ENCODE assay signal across 23 mouse cellular contexts in the genomic region with DNA sequence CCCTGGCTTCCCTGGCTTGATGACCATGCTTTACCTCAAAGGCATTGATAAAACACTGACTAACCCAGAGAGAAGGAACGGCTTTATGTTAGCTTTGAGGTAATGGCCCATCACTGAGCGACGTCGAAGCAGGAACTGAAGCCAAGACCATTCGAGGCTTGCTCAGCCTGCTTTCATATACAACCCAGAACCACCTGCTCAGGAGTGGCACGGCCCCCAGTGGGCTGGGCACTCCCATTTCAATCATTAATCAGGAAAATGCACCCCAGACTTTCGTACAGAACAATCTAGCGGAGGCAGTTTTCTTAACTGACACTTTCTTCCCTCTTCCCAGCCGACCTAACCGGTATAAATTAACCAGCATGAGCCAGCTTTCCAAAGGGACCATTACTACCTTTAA. TPM values are rescaled to one million over a fixed set of nuclear protein-coding genes. Genes with fewer than 3 reads are reported as not detected.
A peak's percentile ranks its signal among the peaks of the same experiment; 100 is the strongest.
DNase-seq lines count a peak whose midpoint lies in the region; ATAC-seq and TF ChIP-seq lines count a peak whose summit lies in the region.
"Had no signal": no experiment of that assay in that cellular context is flagged by ENCODE, and none has a peak within 500 bp of the region (broad histone marks: within the 10 kb centered on the region; RNA-seq: fewer than 3 reads in every experiment).

No protein-coding gene starts in this region.

- no peak overlapping the region for H3K4me3 ChIP-seq in gastrocnemius, adult 2 months
- no peak overlapping the region for H3K4me3 ChIP-seq in kidney, embryonic 14.5 days (ENCODE audit: low read length)
- H3K4me3 ChIP-seq in neural tube, embryonic 15.5 days (replicated peaks): no peak overlapping the region
- H3K4me3 ChIP-seq: heart, embryonic 15.5 days; hindbrain, embryonic 13.5 days; layer of hippocampus, adult 2 months; limb, embryonic 12.5 days; midbrain, embryonic 12.5 days had no signal

- WGBS in kidney, embryonic 14.5 days: 39% methylated on average over 10 of the region's 10 CpGs
- WGBS in neural tube, embryonic 15.5 days: 57% methylated on average over 10 of the region's 10 CpGs

- H3K36me3 ChIP-seq in kidney, embryonic 14.5 days (ENCODE audit: control insufficient read depth, insufficient read depth, low read length): no peaks in the 10 kb centered on the region
- H3K36me3 ChIP-seq in neural tube, embryonic 15.5 days: no peaks in the 10 kb centered on the region
- H3K36me3 ChIP-seq: heart, embryonic 15.5 days; hindbrain, embryonic 13.5 days; limb, embryonic 12.5 days; midbrain, embryonic 12.5 days had no signal

- intact Hi-C loops in gastrocnemius, adult 2 months (cut with DNase I): no loop called here

- peak overlapping the region; percentile 49; the same call in 1 of the 2 replicates for H3K27ac ChIP-seq in gastrocnemius, adult 2 months
- no peak overlapping the region for H3K27ac ChIP-seq in kidney, embryonic 14.5 days (ENCODE audit: low read depth, low read length)
- H3K27ac ChIP-seq in neural tube, embryonic 15.5 days (replicated peaks): no peak overlapping the region
- H3K27ac ChIP-seq: heart, embryonic 15.5 days; hindbrain, embryonic 13.5 days; layer of hippocampus, adult 2 months; limb, embryonic 12.5 days; midbrain, embryonic 12.5 days had no signal

- 0 out of 2 replicates have a peak, but pooled peaks have one; percentile 17 for ATAC-seq in kidney, embryonic 14.5 days (ENCODE audit: low FRiP score, low TSS enrichment)
- ATAC-seq in neural tube, embryonic 15.5 days (ENCODE audit: low FRiP score): no peak
- ATAC-seq: forebrain, postnatal 0 days; liver, postnatal 0 days had no signal

- peaks cover 23% of the 10 kb centered on the region for H3K4me1 ChIP-seq in kidney, embryonic 14.5 days (ENCODE audit: control insufficient read depth, insufficient read depth, low read length)
- peaks cover 14% of the 10 kb centered on the region; the same call in 1 of the 2 replicates for H3K4me1 ChIP-seq in neural tube, embryonic 15.5 days

- no peak overlapping the region for H3K9ac ChIP-seq in kidney, embryonic 14.5 days (ENCODE audit: low read depth, low read length)
- H3K9ac ChIP-seq in neural tube, embryonic 15.5 days (replicated peaks): no peak overlapping the region
- H3K9ac ChIP-seq: forebrain, postnatal 0 days; heart, embryonic 15.5 days; hindbrain, embryonic 13.5 days; limb, embryonic 12.5 days; liver, postnatal 0 days; midbrain, embryonic 12.5 days had no signal

- H3K9me3 ChIP-seq in kidney, embryonic 14.5 days (ENCODE audit: control insufficient read depth, low read length): no peaks in the 10 kb centered on the region
- no peaks in the 10 kb centered on the region for H3K9me3 ChIP-seq in neural tube, embryonic 15.5 days (replicated peaks)
- H3K9me3 ChIP-seq: heart, embryonic 15.5 days; hindbrain, embryonic 13.5 days; limb, embryonic 12.5 days; midbrain, embryonic 12.5 days had no signal

- H3K4me2 ChIP-seq in kidney, embryonic 14.5 days (replicated peaks; ENCODE audit: low read depth, low read length): no peak overlapping the region
- H3K4me2 ChIP-seq in neural tube, embryonic 15.5 days: no peak overlapping the region
- H3K4me2 ChIP-seq: heart, embryonic 15.5 days; hindbrain, embryonic 13.5 days; limb, embryonic 12.5 days; liver, embryonic 11.5 days; midbrain, embryonic 12.5 days had no signal

- DNase-seq in gastrocnemius, adult 2 months: no peak
- no peak for DNase-seq in gastrocnemius, postnatal 10 days
- DNase-seq in kidney, postnatal 36 days: peak; percentile 42 to 55
- no peak for DNase-seq in thymus, postnatal 10 days (ENCODE audit: low spot score in 2 of 2)
- DNase-seq in cerebellum, adult 11-12 months: no peak
- no peak for DNase-seq in spleen, adult 18-20 months
- DNase-seq: adrenal gland, postnatal 36 days; cerebellum, adult 11 months; cerebellum, postnatal 14 days; forebrain, postnatal 0 days; heart, postnatal 36 days; liver, postnatal 0 days; lung, postnatal 14 days; right cerebral cortex, postnatal 14 days; thymus, postnatal 36 days had no signal

- TF ChIP-seq CTCF in gastrocnemius, adult 2 months (IDR thresholded peaks at IDR 0.05): no peak

- no peaks in the 10 kb centered on the region for H3K27me3 ChIP-seq in kidney, embryonic 14.5 days (ENCODE audit: control insufficient read depth, insufficient read depth, low read length)
- H3K27me3 ChIP-seq in neural tube, embryonic 15.5 days (replicated peaks): no peaks in the 10 kb centered on the region
- H3K27me3 ChIP-seq: heart, embryonic 15.5 days; hindbrain, embryonic 13.5 days; limb, embryonic 12.5 days; midbrain, embryonic 12.5 days had no signal

RNA-seq across cellular contexts. Expression of gene Ttc39b, which starts 13.1 kb away (rescaled TPM):
- total RNA-seq in gastrocnemius, adult 2 months (2021): 1 to 10 TPM; 4.0 to 6.9 TPM
- 10 to 100 TPM in 1 of 2 experiments, 1 to 10 TPM in 1; 7.3 to 10.5 TPM for total RNA-seq in gastrocnemius, postnatal 10 days (2021)
- polyA plus RNA-seq in kidney, embryonic 14.5 days (2014; fragmentation: Nextera tagmentation; extraction: Ambion mirVana): 2.2 and 2.3 TPM in 2 replicates
- polyA plus RNA-seq in neural tube, embryonic 15.5 days (2015; fragmentation: Nextera tagmentation; extraction: Ambion mirVana): 7.4 and 7.7 TPM in 2 replicates

Comparison
In these comparisons a context has a peak if more than half of its experiments do, and no peak if none do; other contexts are left out.
1. DNase-seq: peak in kidney, postnatal 36 days (2 of 2); none in gastrocnemius, adult 2 months (single experiment), gastrocnemius, postnatal 10 days (single experiment), thymus, postnatal 10 days (0 of 2), cerebellum, adult 11-12 months (single experiment) and spleen, adult 18-20 months (0 of 2).